Mouse (Mus musculus): ENCODE data around the gene Spatc1l.

Gene Spatc1l

GRCm38 (mm10) chr10:76561972-76562371 lies at the start of gene Spatc1l:
Gene Spatc1l, plus strand, starts transcription at chr10:76562272.
- DNase-seq, result no peak

- peak; percentile 70 for DNase-seq
Observed at GRCm38 (mm10) chr10:76512965-76513583, 49.0 kb upstream of the Spatc1l start.

GRCm38 (mm10) chr10:76530922-76531321 lies 31.1 kb upstream of the Spatc1l start:
- no peak for DNase-seq

GRCm38 (mm10) chr10:76531375-76531774 lies 30.7 kb upstream of the Spatc1l start, which contains the start of gene Lss:
Gene Lss, plus strand, starts transcription at chr10:76531588.
- peak; percentile 95 for DNase-seq

GRCm38 (mm10) chr10:76531828-76532227 lies 30.2 kb upstream of the Spatc1l start:
- DNase-seq, result no peak

- DNase-seq, result no peak
Observed at GRCm38 (mm10) chr10:76535526-76535925, 26.5 kb upstream of the Spatc1l start.

- DNase-seq, result no peak
Observed at GRCm38 (mm10) chr10:76537619-76538018, 24.5 kb upstream of the Spatc1l start.

GRCm38 (mm10) chr10:76541336-76542085 lies 20.6 kb upstream of the Spatc1l start:
- no peak for DNase-seq

GRCm38 (mm10) chr10:76542636-76543375 lies 19.3 kb upstream of the Spatc1l start:
- DNase-seq, result no peak

GRCm38 (mm10) chr10:76546566-76546965 lies 15.5 kb upstream of the Spatc1l start:
- peak; percentile 24 for DNase-seq

- no peak for DNase-seq
Observed at GRCm38 (mm10) chr10:76548218-76548617, 13.9 kb upstream of the Spatc1l start.

GRCm38 (mm10) chr10:76550458-76550857 lies 11.6 kb upstream of the Spatc1l start:
- DNase-seq, result peak; percentile 16

GRCm38 (mm10) chr10:76551556-76551955 lies 10.5 kb upstream of the Spatc1l start:
- DNase-seq, result no peak

- no peak for DNase-seq
Observed at GRCm38 (mm10) chr10:76554061-76554460, 8.0 kb upstream of the Spatc1l start.

- peak; percentile 41 for DNase-seq
Observed at GRCm38 (mm10) chr10:76569996-76570685, 8.1 kb downstream of the Spatc1l start.

- DNase-seq, result no peak
Observed at GRCm38 (mm10) chr10:76571070-76571469, 9.0 kb downstream of the Spatc1l start.

GRCm38 (mm10) chr10:76572151-76572550 lies 10.1 kb downstream of the Spatc1l start:
- DNase-seq, result no peak

GRCm38 (mm10) chr10:76575374-76575773 lies 13.3 kb downstream of the Spatc1l start, which contains the start of gene Ftcd:
Gene Ftcd, plus strand, starts transcription at chr10:76575648.
- DNase-seq, result peak; percentile 56

- no peak for DNase-seq
Observed at GRCm38 (mm10) chr10:76576920-76577319, 14.8 kb downstream of the Spatc1l start.

GRCm38 (mm10) chr10:76584138-76584537 lies 22.1 kb downstream of the Spatc1l start:
- DNase-seq, result no peak

GRCm38 (mm10) chr10:76586190-76586589 lies 24.1 kb downstream of the Spatc1l start:
- DNase-seq, result no peak

GRCm38 (mm10) chr10:76590197-76590596 lies 28.1 kb downstream of the Spatc1l start:
- no peak for DNase-seq

- DNase-seq, result no peak
Observed at GRCm38 (mm10) chr10:76596338-76596737, 34.3 kb downstream of the Spatc1l start.
